Mouse (Mus musculus): ENCODE results near the gene Olfr589.
"Not testable (repeated sequence)": the region's sequence is repeated elsewhere in the genome, so short reads cannot be mapped to it uniquely, and the experiment has no call there.

Gene Olfr589

GRCm38 (mm10) chr7:103156256-103156655 lies at the start of gene Olfr589:
Gene Olfr589, minus strand, starts transcription at chr7:103156356.
- no peak for DNase-seq (ENCODE audit: low read depth, low spot score)

- DNase-seq (ENCODE audit: low read depth, low spot score) = not testable (repeated sequence)
Measured at GRCm38 (mm10) chr7:103184503-103184902, 28.3 kb upstream of the Olfr589 start, which contains the start of gene Olfr592. Gene Olfr592, plus strand, starts transcription at chr7:103184803.

- no peak for DNase-seq (ENCODE audit: low read depth, low spot score)
Measured at GRCm38 (mm10) chr7:103178240-103178639, 22.1 kb upstream of the Olfr589 start, which contains the start of gene Olfr591. Gene Olfr591, minus strand, starts transcription at chr7:103178340.

- no peak for DNase-seq (ENCODE audit: low read depth, low spot score)
Measured at GRCm38 (mm10) chr7:103169697-103170096, 13.5 kb upstream of the Olfr589 start.

GRCm38 (mm10) chr7:103140579-103140978 lies 15.6 kb downstream of the Olfr589 start, which contains the start of gene Olfr588-ps1:
Gene Olfr588-ps1, plus strand, starts transcription at chr7:103140879.
- no peak for DNase-seq (ENCODE audit: low read depth, low spot score)

- no peak for DNase-seq (ENCODE audit: low read depth, low spot score)
Measured at GRCm38 (mm10) chr7:103125538-103125937, 30.6 kb downstream of the Olfr589 start, which contains the start of gene Olfr586. Gene Olfr586, minus strand, starts transcription at chr7:103125638.

GRCm38 (mm10) chr7:103119406-103119805 lies 36.8 kb downstream of the Olfr589 start:
- no peak for DNase-seq (ENCODE audit: low read depth, low spot score)
